Mouse (Mus musculus): ENCODE measurements at regions not wholly inside any gene's neighbourhood (a gene's known extent, or its start where the extent isn't known, plus 50 kb on each side); places are given as distances from the start of the nearest gene placed in this dataset.

DNA sequence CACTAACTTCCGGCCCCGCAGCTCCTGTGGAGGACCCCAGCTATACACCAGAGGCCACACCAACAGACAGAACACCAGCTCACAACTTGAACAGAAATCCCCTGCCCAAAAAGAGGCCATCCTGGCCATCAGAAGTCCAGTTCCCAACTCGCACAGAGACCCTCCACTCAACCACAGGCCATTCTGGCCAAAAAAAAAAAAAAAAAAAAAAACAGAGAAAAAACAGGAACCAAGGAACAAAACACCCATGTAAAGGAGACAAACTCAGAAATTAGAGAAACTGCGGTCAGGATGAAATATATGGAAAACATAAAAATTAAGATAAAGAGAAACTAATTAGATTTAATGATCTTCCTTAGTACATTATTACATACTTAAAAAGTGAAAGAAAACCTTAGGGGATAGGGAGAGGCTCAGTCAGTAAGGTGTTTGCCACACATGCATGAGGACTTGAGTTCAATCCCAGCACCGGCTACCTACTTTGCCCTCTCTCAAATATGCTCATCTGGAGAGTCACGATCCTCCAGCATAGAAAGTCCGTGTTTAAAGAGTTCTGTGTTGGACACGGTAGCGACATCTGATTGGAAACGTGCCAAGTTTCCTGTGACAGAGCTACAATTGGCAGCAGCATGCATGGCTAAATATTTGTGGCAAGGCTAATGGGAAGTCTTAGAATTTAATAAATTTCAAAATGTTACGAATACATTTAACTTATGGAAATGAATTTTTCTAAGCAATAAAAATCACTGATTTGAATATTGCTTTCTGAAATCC, 51.9 kb upstream of the Pde7b start:
- DNase-seq (ENCODE audit: low spot score): no peak

DNA sequence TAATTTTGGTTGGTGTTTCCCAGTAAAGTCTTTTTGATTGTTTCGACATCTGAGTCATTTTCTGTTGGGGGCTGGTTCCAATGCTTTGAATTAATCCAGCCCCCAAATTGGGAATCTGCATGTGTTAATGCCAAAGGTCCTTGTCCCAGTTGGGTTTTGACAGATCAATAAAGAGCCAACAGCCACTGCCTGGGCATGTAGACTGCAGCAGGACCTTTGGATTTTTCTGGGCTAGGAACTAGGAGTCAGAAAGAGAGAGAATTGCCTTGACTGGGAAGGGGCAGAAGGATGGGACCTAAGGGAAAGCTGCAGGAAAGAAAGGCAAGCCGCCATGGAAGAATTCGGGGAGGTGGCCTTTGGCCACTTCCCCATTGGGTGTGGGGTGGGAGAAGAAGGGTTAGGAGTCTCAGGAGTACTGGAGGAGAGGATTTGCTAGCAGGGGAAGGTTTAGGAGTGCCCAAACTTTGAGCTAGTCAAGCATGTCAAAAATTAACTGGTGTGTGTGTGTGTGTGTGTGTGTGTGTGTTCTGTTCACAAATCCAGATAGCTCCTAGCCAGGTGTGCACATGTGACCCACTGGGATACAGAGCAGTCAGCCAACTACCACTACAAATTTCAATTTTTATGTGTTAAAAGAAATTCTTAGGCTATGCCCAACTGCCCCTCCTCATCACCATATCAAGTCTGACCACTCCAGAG, 51.0 kb upstream of the Pde7b start:
- no peak for DNase-seq (ENCODE audit: low spot score)

All from urinary bladder, postnatal 25 days (tissue).